Comparison of ENCODE assay signal across 22 mouse cellular contexts in genomic region chr16:77364439-77364838, GRCm38 (mm10).
"Had no signal": no experiment of that assay in that cellular context is flagged by ENCODE, and none has a peak within 500 bp of the region (broad histone marks: within the 10 kb centered on the region; RNA-seq: fewer than 3 reads in every experiment).

No protein-coding gene starts in this region.

- H3K4me2 ChIP-seq: heart, embryonic 12.5 days; hindbrain, embryonic 14.5 days; limb, embryonic 13.5 days; limb, embryonic 15.5 days; liver, embryonic 12.5 days had no signal

- ATAC-seq: hindbrain, embryonic 16.5 days; inflammation-experienced regulatory T-cells, adult 6 months; intestine, postnatal 0 days; liver, embryonic 12.5 days had no signal

- DNase-seq: gastrocnemius, postnatal 14 days; gastrocnemius, postnatal 36 days; heart, adult 18-20 months; heart, postnatal 14 days; heart, postnatal 36 days; kidney, adult 18-20 months; kidney, adult 8-10 months; kidney, postnatal 10 days; kidney, postnatal 36 days; layer of hippocampus, adult 9-11 months; layer of hippocampus, postnatal 36 days; left cerebral cortex, postnatal 4 days had no signal

- H3K27me3 ChIP-seq: heart, embryonic 12.5 days; limb, embryonic 13.5 days; limb, embryonic 15.5 days; liver, embryonic 12.5 days had no signal

- H3K4me1 ChIP-seq: limb, embryonic 15.5 days; liver, embryonic 12.5 days had no signal

- H3K27ac ChIP-seq: heart, embryonic 10.5 days; hindbrain, embryonic 14.5 days; limb, embryonic 13.5 days; limb, embryonic 15.5 days; liver, embryonic 12.5 days; liver, embryonic 14.5 days had no signal

- H3K36me3 ChIP-seq: heart, embryonic 10.5 days; limb, embryonic 15.5 days; liver, embryonic 12.5 days had no signal

- H3K4me3 ChIP-seq: heart, embryonic 10.5 days; heart, embryonic 12.5 days; limb, embryonic 13.5 days; limb, embryonic 15.5 days; liver, embryonic 12.5 days had no signal

- H3K9ac ChIP-seq: heart, embryonic 12.5 days; hindbrain, embryonic 14.5 days; limb, embryonic 13.5 days; limb, embryonic 15.5 days; liver, embryonic 12.5 days; liver, embryonic 14.5 days had no signal

- H3K9me3 ChIP-seq: heart, embryonic 10.5 days; heart, embryonic 12.5 days; limb, embryonic 13.5 days; limb, embryonic 15.5 days; liver, embryonic 12.5 days had no signal
